Comparison of ENCODE assay signal across 19 mouse cellular contexts in genomic region chr13:70599964-70600619, GRCm38 (mm10). TPM values are rescaled to one million over a fixed set of nuclear protein-coding genes. Genes with fewer than 3 reads are reported as not detected.
A peak's percentile ranks its signal among the peaks of the same experiment; 100 is the strongest.
DNase-seq lines count a peak whose midpoint lies in the region; ATAC-seq and TF ChIP-seq lines count a peak whose summit lies in the region.
"Had no signal": no experiment of that assay in that cellular context is flagged by ENCODE, and none has a peak within 500 bp of the region (broad histone marks: within the 10 kb centered on the region; RNA-seq: fewer than 3 reads in every experiment).

No protein-coding gene starts in this region.

- no peaks in the 10 kb centered on the region for H3K9me3 ChIP-seq in kidney, embryonic 16.5 days (ENCODE audit: low read length)
- H3K9me3 ChIP-seq in forebrain, embryonic 16.5 days (ENCODE audit: control insufficient read depth, low read length) = no peaks in the 10 kb centered on the region
- H3K9me3 ChIP-seq: forebrain, embryonic 15.5 days; limb, embryonic 13.5 days; lung, embryonic 15.5 days; midbrain, embryonic 12.5 days; neural tube, embryonic 15.5 days; stomach, embryonic 15.5 days had no signal

- no peak for DNase-seq in thymus, adult 2 months
- DNase-seq in thymus, postnatal 25 days = no peak
- no peak for DNase-seq in adipocyte (ENCODE audit: low spot score)
- DNase-seq: adrenal gland, postnatal 10 days; cerebellum, adult 8-10 months; gastrocnemius, postnatal 36 days; lung, postnatal 4 days had no signal

- H3K9ac ChIP-seq in kidney, embryonic 16.5 days (replicated peaks; ENCODE audit: low read length) = no peak overlapping the region
- no peak overlapping the region for H3K9ac ChIP-seq in forebrain, embryonic 16.5 days (replicated peaks; ENCODE audit: low read depth, low read length)
- H3K9ac ChIP-seq: forebrain, embryonic 15.5 days; limb, embryonic 13.5 days; liver, embryonic 14.5 days; lung, embryonic 15.5 days; midbrain, embryonic 12.5 days; neural tube, embryonic 15.5 days; stomach, embryonic 15.5 days had no signal

- ATAC-seq in kidney, embryonic 16.5 days (ENCODE audit: low FRiP score, low TSS enrichment) = peak; percentile 86; the same call in 1 of the 2 replicates
- no peak for ATAC-seq in forebrain, embryonic 16.5 days
- ATAC-seq: forebrain, embryonic 15.5 days had no signal

- no peaks in the 10 kb centered on the region for H3K27me3 ChIP-seq in thymus, adult 2 months (ENCODE audit: control insufficient read depth, insufficient read depth, low read length)
- H3K27me3 ChIP-seq in kidney, embryonic 16.5 days (ENCODE audit: insufficient read depth, low read length) = no peaks in the 10 kb centered on the region
- no peaks in the 10 kb centered on the region for H3K27me3 ChIP-seq in forebrain, embryonic 16.5 days (replicated peaks; ENCODE audit: control insufficient read depth, insufficient read depth, low read length)
- H3K27me3 ChIP-seq: forebrain, embryonic 15.5 days; limb, embryonic 13.5 days; lung, embryonic 15.5 days; midbrain, embryonic 12.5 days; neural tube, embryonic 15.5 days; stomach, embryonic 15.5 days had no signal

- H3K4me2 ChIP-seq in kidney, embryonic 16.5 days (replicated peaks; ENCODE audit: low read depth, low read length) = no peak overlapping the region
- H3K4me2 ChIP-seq in forebrain, embryonic 16.5 days (ENCODE audit: low read length) = no peak overlapping the region
- H3K4me2 ChIP-seq: forebrain, embryonic 15.5 days; limb, embryonic 13.5 days; lung, embryonic 15.5 days; midbrain, embryonic 12.5 days; neural tube, embryonic 15.5 days; stomach, embryonic 15.5 days had no signal

- peak overlapping the region; percentile 44 for H3K27ac ChIP-seq in thymus, adult 2 months (ENCODE audit: control insufficient read depth, insufficient read depth, low read length)
- peak overlapping the region; percentile 9; the same call in 1 of the 2 replicates for H3K27ac ChIP-seq in embryonic fibroblast, embryonic 13.5 days (ENCODE audit: insufficient read depth, low read length)
- H3K27ac ChIP-seq in kidney, embryonic 16.5 days (ENCODE audit: low read length) = peak overlapping the region; percentile 57
- peak overlapping the region; percentile 38 for H3K27ac ChIP-seq in olfactory bulb, adult 2 months (ENCODE audit: insufficient read depth, low read depth, low read length)
- H3K27ac ChIP-seq in forebrain, embryonic 16.5 days (ENCODE audit: low read length) = no peak overlapping the region
- H3K27ac ChIP-seq: forebrain, embryonic 15.5 days; limb, embryonic 13.5 days; liver, embryonic 14.5 days; lung, embryonic 15.5 days; midbrain, embryonic 12.5 days; neural tube, embryonic 15.5 days; stomach, embryonic 15.5 days had no signal

- no peak overlapping the region for H3K4me3 ChIP-seq in thymus, adult 2 months (ENCODE audit: control insufficient read depth, insufficient read depth, low read length)
- no peak overlapping the region for H3K4me3 ChIP-seq in embryonic fibroblast, embryonic 13.5 days (ENCODE audit: insufficient read depth, low read length)
- no peak overlapping the region for H3K4me3 ChIP-seq in kidney, embryonic 16.5 days (ENCODE audit: low read length)
- no peak overlapping the region for H3K4me3 ChIP-seq in olfactory bulb, adult 2 months (ENCODE audit: insufficient read depth, low read depth, low read length)
- H3K4me3 ChIP-seq in forebrain, embryonic 16.5 days (replicated peaks; ENCODE audit: low read length) = no peak overlapping the region
- H3K4me3 ChIP-seq: erythroblast, embryonic 14.5 days; forebrain, embryonic 15.5 days; limb, embryonic 13.5 days; lung, embryonic 15.5 days; midbrain, embryonic 12.5 days; neural tube, embryonic 15.5 days; stomach, embryonic 15.5 days had no signal

- peaks cover 11% of the 10 kb centered on the region for H3K4me1 ChIP-seq in thymus, adult 2 months (replicated peaks; ENCODE audit: control insufficient read depth, insufficient read depth, low read length)
- peaks cover 3% of the 10 kb centered on the region; the same call in 1 of the 2 replicates for H3K4me1 ChIP-seq in embryonic fibroblast, embryonic 13.5 days (ENCODE audit: control insufficient read depth, insufficient read depth, low read length)
- H3K4me1 ChIP-seq in kidney, embryonic 16.5 days (ENCODE audit: insufficient read depth, low read length) = 0 out of 2 replicates have a peak, but pooled peaks cover 3% of the 10 kb centered on the region
- peaks cover 8% of the 10 kb centered on the region; the same call in 1 of the 2 replicates for H3K4me1 ChIP-seq in olfactory bulb, adult 2 months (ENCODE audit: control insufficient read depth, insufficient read depth, low read length)
- no peaks in the 10 kb centered on the region; the same call in 1 of the 2 replicates for H3K4me1 ChIP-seq in forebrain, embryonic 16.5 days (replicated peaks; ENCODE audit: control insufficient read depth, insufficient read depth, low read length)
- H3K4me1 ChIP-seq: forebrain, embryonic 15.5 days; limb, embryonic 13.5 days; midbrain, embryonic 12.5 days; neural tube, embryonic 15.5 days; stomach, embryonic 15.5 days had no signal

- H3K36me3 ChIP-seq in thymus, adult 2 months (ENCODE audit: control insufficient read depth, insufficient read depth, low read length) = peaks cover 44% of the 10 kb centered on the region
- H3K36me3 ChIP-seq in kidney, embryonic 16.5 days (ENCODE audit: insufficient read depth, low read length) = peaks cover 65% of the 10 kb centered on the region
- H3K36me3 ChIP-seq in forebrain, embryonic 16.5 days (ENCODE audit: control insufficient read depth, insufficient read depth) = peaks cover 55% of the 10 kb centered on the region

- no peak for TF ChIP-seq CTCF in thymus, adult 2 months (IDR thresholded peaks at IDR 0.05; ENCODE audit: borderline replicate concordance, control insufficient read depth, extremely low read depth, insufficient read depth, low read length, poor library complexity)
- TF ChIP-seq CTCF in embryonic fibroblast, embryonic 13.5 days (IDR thresholded peaks at IDR 0.05; ENCODE audit: borderline replicate concordance, insufficient read depth, low read length) = no peak
- no peak for TF ChIP-seq CTCF in olfactory bulb, adult 2 months (IDR thresholded peaks at IDR 0.05; ENCODE audit: insufficient read depth, low read depth, low read length)

- no peak for TF ChIP-seq POLR2A in thymus, adult 2 months (IDR thresholded peaks at IDR 0.05; ENCODE audit: control insufficient read depth, extremely low read depth, insufficient read depth, low read length, poor library complexity)
- TF ChIP-seq POLR2A in embryonic fibroblast, embryonic 13.5 days (IDR thresholded peaks at IDR 0.05; ENCODE audit: low read depth, low read length) = no peak
- no peak for TF ChIP-seq POLR2A in olfactory bulb, adult 2 months (IDR thresholded peaks at IDR 0.05; ENCODE audit: insufficient read depth, low read depth, low read length)

- WGBS in thymus, adult 2 months = 60% methylated on average over 12 of the region's 12 CpGs
- WGBS in kidney, embryonic 16.5 days = 69% methylated on average over 12 of the region's 12 CpGs
- WGBS in olfactory bulb, adult 2 months = 65% methylated on average over 12 of the region's 12 CpGs
- 81% methylated on average over 12 of the region's 12 CpGs for WGBS in forebrain, embryonic 16.5 days

RNA-seq across cellular contexts. Expression of gene Ice1, which starts 37.3 kb away (rescaled TPM):
- polyA plus RNA-seq in thymus, adult 2 months (2012; rRNA removed) = 35.7 and 36.7 TPM in 2 replicates
- polyA plus RNA-seq in embryonic fibroblast, embryonic 13.5 days (2011; ENCODE audit: insufficient read length, low read depth, missing spikeins) = 44.4 and 52.2 TPM in 2 replicates
- 19.8 and 19.9 TPM in 2 replicates for polyA plus RNA-seq in kidney, embryonic 16.5 days (2015; fragmentation: Nextera tagmentation; extraction: Ambion mirVana)
- 59.6 TPM in 1 of 2 replicates, not detected in the other for polyA plus RNA-seq in olfactory bulb, adult 2 months (2012; ENCODE audit: insufficient read depth, insufficient read length, low replicate concordance, missing spikeins)
- 35.7 and 39.3 TPM in 2 replicates for polyA plus RNA-seq in forebrain, embryonic 16.5 days (2015; fragmentation: Nextera tagmentation; extraction: Ambion mirVana)
